Mouse (Mus musculus) ovary, postnatal 14 days (tissue): ENCODE results near the gene Prpf8.

ENCODE experiments used
- DNase-seq: peaks from one replicate; pipeline ENCODE4 v3.0.0; 2022; ENCODE audit warnings: low spot score

Gene Prpf8

DNA sequence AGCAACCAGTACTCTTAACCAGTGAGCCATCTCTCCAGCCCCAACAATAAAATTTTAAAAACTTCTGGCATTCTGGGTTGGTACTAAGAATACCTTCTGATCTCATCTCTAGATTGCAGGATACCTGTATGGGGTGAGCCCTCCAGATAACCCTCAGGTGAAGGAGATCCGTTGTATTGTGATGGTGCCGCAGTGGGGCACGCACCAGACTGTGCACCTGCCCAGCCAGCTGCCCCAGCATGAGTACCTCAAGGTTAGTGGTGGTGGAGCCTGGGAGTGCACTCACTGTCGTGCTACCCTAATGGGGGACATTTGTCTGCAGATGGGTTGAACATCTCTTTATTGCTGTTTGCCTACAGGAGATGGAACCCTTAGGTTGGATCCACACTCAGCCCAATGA is 21.5 kb downstream of the Prpf8 start:
- DNase-seq: no peak

DNA sequence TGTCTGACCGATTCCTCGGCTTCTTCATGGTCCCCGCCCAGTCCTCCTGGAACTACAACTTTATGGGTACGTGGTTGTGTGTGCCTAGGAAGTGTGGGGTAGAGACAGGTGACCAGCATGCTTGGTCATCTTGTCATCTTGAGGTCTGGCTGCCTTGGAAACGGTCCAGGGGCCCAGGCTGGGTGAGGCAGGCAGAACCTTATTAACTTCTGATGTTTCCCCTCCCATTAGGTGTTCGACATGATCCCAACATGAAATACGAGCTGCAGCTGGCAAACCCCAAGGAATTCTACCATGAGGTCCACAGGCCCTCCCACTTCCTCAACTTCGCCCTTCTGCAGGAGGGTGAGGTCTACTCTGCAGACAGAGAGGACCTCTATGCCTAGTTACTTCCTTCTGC is 22.3 kb downstream of the Prpf8 start:
- no peak for DNase-seq

DNA sequence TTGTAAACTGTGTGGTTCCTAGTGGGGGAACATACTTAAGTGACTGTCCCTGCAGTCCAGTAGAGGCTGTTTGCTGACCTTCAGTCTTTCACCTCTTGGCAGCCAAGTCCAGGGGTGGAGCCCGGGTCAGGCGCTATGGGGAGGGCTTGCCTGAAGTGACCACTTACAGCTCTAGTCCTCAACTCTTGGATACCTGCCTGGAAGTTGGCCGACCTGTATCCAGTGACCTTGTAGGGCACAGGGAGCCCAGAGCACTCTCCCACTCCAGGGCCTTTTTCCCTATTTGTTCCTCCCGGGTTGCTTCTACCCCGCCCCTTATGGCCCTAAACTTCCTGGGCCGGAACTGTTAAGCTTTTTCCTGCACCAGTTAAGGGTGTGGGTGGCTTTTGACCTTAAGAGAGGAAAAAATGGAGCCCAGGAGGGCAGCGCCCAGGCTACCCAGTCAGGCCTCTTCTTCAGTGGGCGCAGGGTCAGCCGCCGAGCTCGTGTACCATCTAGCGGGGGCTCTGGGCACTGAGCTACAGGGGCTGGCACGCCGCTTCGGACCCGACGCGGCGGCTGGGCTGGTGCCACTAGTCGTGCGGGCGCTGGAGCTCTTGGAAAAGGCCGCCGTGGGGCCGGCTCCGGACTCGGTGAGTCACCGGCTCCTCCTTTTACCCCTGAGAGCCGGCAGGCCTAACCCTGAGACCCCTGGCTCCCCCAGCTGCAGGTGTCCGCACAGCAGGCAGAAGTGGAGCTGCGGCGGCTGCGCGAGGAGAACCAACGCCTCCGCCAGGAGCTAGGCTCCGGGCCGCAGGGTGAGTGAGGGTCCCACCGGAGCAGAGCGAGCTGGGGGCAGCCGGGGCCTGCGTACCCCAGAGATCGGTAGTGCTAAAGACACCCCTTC is 23.4 kb downstream of the Prpf8 start, which contains the start of gene Rilp:
Gene Rilp, plus strand, starts transcription at position 354 of the 886 bp plus-strand sequence.
- peak; percentile 59 for DNase-seq

DNA sequence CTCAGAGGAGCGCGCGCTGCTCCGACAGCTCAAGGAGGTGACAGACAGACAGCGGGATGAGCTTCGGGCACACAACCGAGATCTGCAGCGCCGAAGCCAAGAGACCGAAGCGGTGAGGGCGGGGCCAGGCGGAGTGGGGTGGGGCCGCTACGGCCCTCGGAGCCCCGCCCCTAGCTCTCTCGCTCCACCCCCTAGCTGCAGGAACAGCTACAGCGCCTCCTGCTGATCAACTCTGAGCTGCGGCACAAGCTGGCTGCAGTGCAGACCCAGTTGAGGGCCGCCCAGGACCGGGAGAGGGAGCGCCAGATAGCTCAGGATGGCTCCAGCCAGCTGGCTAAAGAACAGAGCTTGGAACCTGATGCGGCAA is 24.0 kb downstream of the Prpf8 start:
- peak; percentile 97 for DNase-seq

DNA sequence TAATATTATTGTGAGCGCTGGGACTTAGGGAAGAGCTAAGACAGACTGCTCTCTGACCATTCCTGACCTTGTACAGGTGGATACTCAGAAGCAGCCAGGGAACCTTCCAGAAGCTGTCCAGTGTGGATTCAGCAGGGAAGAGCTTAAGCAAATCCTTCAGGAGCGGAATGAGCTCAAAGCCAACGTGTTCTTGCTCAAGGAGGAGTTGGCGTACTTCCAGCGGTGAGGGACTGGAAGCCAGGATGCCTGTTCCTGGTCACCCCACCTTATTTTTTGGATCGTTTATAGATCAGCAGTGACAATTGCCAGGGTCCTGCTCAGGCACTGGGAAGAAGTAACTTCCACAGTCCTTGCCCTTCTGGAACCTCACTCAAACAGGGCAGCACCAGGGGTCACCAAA is 24.6 kb downstream of the Prpf8 start:
- no peak for DNase-seq

DNA sequence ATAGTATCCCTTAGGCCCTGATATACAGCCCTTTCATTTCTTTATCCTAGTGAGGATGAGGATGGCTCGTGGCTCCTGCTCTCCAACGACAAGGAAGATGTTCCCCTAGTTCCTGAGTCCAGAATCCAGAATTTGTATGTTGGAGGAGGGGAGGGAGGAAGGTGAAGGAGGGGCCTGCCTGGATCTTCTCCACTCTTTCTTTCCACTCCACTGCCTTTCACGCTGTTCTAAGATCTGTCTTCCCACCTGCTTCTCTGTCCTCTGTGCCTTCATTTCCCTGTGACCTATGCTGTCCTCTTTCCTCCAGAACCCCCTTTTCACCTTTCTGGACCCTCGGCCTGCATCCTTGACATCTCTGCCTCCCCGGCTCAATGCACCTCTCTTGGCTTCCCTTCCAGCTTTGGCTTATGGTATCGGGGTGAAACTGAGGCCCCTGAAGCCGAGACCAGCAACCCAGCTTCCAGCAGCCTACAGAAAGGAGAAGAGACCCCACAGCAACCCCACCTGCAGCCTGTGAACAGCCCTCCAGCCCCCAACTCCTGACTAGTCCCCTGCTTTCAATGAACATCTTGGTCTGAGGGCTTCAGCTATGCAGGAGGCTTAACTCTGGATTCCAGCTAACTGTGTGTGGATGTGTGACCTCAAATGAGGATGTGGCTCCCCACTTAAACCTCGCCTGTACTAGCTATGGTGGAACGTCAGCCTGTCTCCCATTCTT is 25.8 kb downstream of the Prpf8 start:
- DNase-seq: no peak

DNA sequence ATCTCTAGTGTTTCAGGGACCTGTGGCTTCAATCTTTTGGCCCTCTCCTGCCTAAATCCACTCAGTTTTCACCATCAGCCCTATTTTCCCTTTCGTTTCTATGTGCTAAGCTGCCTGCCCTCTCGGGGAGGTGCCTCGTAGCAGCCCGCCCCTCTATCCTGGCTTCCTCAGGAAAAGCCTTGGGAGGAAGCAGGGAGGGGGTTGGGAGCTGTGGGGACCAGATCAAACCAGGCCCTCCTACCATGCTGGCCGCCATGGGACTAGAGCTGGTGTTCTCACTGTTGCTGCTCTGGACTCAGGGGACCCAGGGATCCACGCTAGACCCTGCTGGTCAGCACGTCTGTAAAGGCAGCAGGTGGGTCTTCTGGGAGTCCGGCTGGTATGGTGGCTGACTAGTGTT is 26.7 kb downstream of the Prpf8 start, which contains the start of gene Scarf1:
Gene Scarf1, plus strand, starts transcription at position 205 of the 400 bp plus-strand sequence.
- DNase-seq: no peak

DNA sequence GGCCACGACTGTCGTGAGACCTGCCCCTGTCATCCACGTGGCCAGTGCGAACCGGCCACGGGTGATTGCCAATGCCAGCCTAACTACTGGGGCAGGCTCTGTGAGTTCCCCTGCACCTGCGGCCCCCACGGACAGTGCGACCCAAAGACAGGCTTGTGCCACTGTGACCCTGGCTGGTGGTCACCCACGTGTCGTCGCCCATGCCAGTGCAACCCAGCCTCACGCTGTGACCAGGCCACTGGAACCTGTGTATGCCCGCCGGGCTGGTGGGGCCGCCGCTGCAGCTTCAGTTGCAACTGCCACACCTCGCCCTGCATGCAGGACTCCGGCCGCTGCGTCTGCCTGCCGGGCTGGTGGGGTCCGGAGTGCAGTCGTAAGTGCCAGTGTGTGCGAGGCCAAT is 28.6 kb downstream of the Prpf8 start:
- no peak for DNase-seq

DNA sequence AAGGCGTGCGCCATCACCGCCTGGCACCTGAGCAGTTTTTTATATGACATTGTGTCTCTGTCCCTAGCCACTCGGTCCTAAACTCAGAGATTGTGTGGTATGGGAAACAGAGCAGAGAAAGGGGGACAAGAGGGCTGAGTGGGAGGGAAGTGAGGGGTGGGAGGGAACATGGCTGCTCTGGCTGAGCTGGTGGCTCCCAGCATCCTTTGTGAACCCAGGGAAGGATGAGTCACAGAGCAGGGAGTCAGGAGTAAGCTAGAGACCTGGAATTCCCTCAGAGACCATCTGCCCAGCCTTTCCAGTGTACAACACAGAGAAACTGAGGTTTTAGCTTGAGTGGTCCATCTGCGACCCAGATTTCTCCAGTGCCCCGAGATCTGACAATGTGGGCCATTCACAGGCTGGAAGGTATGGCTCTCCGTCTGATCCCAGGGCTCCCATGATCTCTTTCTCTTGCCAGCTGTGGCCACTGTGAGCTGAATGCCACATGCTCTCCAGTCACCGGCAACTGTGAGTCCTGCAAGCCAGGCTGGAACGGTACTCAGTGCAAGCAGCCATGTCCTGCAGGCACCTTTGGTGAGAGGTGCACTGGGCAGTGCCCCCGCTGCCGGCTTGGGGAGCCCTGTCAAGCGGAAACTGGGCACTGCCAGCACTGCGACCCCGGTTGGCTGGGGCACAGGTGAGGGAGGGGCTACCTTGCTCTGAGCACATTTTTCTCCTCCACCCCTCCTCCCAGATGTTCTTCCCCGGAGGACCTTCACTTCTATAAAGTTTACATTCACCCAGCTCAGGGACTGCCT is 33.4 kb downstream of the Prpf8 start:
- DNase-seq: no peak

DNA sequence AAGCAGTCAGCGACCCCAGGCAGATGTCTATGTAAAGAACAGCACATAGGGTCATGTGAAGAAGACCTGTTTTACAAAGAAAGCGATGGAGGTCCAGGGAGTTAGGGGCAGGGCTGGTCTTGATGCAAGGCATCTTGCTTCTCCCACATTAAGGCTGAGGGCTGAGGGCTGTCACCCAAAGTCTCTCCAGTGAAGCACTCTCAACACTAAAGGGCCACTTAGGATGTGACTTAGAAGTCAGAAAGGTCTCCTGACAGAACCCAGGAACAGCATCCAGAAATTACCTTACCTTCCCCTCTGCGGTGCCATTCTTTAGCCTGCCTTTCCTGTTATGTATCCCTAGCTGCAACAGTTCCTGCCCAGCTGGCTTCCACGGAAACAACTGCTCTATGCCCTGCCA is 35.0 kb downstream of the Prpf8 start:
- no peak for DNase-seq

DNA sequence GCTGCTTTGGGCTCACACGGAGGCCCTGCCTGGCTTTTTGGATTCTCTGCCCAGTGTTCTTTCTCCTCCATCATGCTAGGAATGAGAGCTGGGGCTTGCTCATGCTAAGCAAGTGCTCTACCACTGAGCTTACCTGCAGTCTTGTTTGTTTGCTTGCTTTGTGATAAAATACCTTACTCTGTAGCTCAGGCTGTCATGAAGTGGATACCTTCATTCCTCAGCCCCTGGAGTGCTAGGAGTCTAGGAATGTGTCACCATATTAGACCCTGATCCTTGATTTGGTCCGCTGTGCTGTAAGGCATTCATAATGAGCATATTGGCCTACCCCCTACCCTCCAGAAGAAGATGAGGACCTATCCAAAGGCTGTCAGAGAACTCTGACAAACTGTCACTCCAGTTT is 36.2 kb downstream of the Prpf8 start:
- DNase-seq: no peak

DNA sequence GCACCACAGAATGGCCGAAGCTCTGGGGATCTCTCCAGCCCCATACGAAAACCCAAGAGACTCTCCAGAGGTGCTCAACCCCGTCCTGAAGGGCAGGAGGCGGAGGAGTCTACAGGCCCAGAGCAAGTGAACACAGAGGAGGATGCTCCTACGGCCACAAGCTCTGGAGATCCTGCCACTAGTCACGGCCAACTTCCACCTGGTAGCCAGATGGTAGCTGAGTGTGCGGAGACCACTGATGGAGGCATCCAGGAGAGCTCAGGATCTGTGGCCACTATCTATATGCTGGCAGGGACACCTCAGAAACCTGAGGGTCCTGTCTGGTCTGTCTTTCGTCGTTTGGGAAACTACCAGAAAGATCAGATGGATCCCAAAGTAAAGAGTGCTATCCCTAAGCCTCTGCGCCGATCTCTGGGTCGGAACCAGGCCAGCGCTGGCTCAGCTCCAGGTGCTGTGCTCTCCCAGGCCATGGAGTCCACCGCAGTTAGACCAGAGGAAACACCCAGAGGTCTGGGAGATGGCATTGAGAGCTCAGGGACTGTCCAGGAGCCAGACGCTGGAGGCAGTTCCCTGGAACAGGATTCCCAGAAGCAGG is 39.0 kb downstream of the Prpf8 start:
- no peak for DNase-seq

DNA sequence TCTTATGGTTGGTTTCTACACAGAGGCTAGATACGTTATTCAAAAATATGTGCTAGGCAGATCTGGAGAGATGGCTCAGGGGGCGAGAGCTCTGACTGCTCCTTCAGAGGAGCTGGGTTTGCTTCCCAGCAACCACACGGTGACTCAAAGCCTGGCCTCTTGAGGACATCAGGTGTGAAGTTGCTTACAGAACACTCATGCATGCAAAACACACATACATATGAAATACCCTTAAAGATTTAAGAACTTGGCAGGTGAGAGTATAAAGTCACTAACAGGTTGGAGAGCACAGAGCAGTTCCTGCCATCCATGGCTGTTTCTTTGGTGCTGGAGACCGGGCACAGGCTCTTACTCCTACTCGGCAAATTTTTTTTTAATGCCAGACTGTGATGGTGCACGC is 40.3 kb downstream of the Prpf8 start:
- DNase-seq: no peak

DNA sequence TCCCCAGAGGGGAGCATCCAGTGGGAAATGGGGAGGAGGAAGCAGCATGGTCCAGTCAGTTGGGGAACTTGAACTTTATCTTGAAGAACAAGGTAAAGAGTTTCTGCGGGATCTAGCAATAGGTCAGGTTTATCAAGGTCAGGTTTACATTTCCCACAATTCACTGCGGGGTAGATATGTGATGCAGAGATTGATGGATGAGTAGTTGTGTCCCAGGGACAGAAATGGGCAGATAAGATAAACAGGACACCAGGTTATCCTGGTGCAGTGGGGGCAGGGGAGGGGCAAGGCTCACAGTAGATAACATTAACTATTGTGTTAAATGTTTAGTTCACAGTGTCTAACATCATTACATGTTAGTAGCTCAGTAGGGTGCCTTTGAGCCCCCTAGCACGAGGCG is 43.2 kb downstream of the Prpf8 start:
- DNase-seq: no peak

DNA sequence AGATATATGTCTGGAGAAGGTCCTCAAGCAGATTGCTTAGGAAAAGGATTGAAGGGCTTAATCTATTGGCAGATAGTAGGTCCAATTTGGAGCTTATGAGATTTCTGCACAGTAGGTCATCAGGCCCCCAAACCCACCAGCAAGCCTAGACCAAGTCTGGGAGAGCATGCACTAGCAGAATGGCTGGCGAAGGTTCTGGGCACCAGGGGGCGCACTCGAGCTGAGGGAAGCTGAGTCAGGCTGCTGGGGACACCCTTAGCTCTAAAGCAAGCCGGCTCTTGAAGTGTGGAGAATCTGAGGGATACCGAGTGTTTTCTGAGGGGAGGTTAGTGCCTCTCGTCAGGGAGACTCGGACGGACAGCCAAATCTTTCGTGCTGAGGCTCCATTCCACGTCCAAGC is 43.7 kb downstream of the Prpf8 start:
- DNase-seq: peak; percentile 99

DNA sequence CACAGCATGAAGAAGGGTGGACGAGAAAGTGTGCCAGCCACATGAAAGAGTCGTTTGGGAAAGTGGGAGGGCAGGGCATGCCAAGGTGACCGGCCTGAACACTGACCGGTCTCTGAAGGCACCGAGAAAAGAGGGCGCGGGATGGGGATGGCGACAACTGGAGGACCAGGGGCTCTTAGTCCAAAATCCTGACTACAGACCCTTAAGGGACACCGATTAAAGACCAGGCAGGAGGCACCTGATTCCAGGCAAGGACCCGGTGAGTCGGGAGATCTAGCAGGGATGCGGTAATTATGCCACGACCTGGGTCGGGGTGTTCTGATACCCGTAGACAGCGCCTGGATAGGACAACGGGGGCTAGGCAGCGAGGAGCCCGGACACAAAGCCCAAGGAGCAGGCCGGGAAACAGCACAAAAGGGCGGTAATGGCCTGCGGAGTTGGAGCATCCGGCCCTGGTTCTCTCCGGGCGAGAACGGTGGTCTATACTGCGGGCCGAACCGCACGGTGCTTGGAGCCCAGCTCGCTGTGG is 44.3 kb downstream of the Prpf8 start:
- no peak for DNase-seq

DNA sequence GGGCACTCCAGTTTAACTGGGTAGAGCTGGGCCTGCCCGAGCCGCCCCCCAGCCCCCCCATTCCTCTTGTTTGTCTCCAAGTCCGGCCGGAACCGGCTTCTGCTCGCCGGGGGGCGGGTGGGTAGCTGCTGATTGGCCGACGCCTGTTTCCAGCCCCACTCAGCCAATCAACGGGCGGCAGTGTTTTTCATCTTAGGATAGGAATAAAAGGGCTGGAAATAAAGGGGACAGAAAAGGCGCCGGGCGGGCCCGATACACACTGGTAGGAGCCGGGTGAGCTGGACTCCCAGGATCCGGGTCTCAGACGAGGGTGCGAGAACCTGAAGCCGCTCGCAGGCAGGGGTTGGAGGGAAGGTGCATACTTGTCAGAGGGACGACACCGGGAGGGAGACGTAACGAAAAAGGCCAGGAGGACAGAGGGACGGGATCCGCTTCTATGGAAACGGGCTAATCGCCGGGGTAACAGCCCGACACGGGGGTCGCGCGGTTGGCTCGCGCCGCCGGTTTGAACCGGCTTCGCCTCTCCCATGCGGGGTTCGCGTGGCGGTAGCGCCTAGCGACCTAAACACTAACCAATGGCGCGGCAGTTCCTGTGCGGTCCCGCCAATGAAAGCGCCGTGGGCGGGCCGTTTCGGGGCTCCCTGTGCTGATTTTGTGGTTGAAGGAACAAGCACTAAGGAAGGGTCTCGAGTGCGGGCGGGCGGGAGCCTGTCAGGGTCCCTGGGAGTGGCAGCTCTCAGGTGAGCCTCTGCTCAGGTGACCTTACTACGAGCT is 45.0 kb downstream of the Prpf8 start, which contains the start of gene Slc43a2:
Gene Slc43a2, plus strand, starts transcription at position 226 of the 774 bp plus-strand sequence.
- peak; percentile 83 for DNase-seq

DNA sequence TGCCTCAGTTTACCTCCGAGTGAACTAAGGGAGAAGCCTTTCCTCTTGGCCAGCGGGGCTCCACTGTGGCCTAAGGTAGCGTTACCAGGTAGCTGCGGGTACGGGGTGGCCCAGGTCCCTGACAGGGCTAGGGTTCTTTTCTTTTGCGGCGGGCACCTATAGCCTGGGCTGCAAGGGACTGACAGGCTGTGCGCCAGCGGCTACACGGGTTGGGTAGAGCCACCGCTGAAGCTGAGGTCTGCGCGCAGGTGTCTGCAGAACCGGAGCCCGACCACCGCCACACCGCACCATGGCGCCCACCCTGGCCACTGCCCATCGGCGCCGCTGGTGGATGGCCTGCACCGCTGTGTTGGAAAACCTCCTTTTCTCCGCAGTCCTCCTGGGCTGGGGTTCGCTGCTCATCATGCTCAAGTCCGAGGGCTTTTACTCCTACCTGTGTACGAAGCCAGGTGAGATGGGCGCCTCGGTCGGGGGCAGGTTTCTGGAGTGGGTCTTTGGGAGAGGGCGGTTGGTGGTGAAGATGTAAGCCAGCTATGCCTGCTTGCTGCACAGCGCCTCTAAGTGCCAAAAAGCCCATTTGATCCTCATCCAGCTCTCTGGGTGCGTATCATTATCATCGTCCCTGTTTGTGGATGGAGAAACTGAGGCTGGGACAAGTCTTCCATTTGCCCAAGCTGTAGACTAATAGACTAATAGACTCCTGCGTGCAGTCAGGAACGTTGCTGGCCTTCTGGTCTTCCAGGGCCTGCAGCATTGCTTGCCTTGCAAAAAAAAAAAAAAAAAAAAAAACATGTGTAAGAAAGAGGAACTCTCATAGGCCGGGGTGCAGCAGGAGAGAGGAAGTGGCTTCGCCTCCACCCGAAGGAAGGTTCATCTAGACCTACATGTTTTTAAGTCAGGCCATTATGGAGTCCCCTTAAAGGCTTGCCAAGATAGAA is 46.0 kb downstream of the Prpf8 start:
- no peak for DNase-seq

DNA sequence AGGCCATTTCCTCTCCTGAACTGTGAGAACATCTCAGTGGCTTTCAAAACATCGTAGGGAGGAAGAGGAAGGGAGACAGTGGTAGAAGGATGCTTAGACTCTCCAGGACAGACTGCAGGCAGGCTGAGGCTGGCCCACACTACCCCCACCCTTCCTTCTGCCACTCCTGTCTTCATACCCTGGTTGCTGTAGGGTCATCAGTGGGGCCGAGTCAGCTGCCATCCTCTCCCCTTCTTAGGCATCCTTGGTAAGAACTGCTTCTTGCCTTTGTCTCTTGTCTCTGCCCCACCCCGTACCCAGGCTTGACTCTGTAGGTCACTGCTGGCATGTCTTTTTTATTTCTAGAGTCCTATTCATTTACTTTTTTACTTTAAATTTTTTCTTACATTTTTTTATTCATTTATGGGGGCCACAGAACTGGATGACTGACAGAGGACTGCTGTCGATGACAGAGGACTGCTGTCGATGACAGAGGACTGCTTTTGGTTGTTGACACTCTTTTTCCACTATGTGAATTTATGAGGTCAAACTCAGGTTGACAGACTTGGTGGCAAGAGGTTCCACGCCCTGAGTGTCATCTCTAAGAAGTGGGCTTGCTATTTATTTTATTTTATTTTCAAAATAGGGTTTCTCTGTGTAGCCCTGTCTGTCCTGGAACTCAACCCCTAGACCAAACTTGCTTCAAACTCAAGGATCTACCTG is 46.8 kb downstream of the Prpf8 start:
- no peak for DNase-seq
